Mouse (Mus musculus): Measurements from ENCODE around the gene Pusl1.

Pusl1 gene

DNA sequence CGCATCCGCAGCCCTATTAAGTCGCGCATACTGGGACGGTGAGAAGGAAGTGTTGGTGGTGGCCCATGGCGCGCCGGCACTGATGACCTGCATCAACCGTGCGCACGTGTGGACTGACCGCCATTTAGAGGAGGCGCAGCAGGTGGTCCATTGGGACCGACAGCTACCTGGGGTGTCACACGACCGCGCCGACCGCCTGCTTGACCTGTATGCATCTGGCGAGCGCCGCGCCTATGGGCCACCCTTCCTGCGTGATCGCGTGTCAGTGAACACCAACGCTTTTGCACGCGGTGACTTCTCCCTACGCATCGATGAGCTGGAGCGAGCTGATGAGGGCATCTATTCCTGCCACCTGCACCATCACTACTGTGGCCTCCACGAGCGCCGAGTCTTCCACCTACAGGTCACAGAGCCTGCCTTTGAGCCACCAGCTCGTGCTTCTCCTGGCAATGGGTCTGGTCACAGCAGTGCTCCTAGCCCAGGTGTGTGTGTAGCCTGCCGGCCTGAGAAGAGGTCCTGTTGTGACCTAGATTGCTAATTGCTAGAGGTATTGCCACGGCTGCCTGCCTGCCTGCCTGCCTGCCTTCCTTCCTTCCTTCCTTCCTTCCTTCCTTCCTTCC is 49.8 kb downstream of the Pusl1 start:
- DNase-seq (ENCODE audit: low spot score), result no peak

DNA sequence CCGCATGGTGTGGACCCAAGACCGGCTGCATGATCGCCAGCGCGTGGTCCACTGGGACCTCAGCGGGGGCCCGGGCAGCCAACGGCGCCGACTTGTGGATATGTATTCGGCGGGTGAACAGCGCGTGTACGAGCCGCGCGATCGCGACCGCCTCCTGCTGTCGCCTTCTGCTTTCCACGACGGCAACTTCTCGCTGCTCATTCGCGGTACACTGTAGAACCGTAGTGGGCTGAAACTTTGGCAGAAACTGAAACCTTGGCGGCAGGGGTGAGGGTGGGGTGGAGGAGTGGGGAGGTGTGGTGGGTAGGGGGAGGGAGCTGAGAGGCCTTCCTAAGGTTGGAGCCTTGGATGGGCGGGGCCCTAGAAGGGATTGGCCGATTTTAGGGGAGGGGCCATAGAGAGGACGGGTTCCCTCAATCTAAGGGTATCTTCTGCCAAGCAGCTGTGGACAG is 50.6 kb downstream of the Pusl1 start:
- DNase-seq (ENCODE audit: low spot score), result no peak

DNA sequence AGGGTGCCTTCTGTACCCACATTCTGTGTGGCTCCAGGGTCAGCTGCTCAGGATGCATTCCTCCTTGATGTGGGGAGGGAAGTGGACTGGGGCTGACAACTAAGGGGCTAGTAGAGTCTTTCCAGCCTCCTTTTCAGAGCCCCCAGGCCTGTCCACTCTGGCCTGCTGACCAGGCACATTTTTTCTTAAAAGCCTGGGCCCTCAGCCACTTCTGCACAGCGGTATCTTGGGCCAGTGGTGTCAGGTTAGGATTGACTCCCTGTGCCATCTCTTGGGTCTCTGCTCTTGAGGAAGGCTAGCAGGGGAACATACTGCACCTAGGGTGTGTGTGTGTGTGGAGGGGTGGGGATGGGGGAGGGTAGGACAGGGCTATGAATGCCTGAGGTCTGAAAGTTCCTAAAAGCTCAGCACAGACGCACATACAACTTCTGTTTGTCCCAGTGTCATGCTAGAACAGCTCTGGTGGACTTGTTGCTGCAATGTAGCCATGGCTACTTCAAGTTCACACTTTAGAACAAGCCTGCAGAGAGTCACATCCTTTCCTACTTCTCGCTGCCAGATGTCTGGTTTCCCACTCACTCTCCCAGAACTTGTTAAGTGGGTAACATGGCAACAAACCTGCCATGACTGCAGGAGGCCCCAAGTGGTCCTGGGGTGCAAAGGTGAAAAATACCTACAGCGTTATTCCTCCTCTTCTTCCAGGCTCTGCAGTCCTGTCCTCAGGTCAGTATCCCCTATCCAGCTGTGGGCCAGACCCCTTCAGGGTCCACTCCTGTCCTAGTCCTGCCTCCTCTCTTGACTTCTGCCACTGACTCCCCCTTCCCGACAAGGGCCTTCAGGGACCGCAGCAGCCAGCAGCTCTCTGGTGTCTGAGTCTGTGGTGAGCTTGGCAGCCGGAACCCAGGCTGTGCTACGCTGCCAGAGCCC is 51.2 kb downstream of the Pusl1 start:
- DNase-seq (ENCODE audit: low spot score), result no peak

DNA sequence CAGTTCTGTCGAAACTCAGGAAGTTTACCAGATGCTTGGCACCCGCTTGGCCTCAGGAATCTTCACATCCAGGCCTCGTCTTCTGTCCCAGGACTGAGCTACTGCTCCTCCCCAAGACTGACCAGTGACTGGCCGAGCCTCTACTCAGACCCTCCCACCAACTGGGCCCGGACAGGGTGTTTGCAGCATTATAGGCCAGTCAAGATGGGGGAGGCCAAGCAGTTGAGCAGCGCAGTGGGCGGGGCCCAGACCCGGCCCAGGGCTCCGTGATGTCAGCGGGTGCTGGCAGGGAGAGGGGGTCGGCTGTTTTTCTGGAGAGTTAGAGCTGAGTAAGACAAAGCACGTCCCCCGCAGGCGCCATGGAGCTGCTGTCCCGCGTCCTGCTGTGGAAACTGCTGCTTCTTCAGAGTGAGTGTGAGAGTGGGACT is 52.1 kb downstream of the Pusl1 start, which contains the start of gene Mxra8:
TSS of gene Mxra8 (plus strand) at position 198 of the 428 bp plus-strand sequence.
- no peak for DNase-seq (ENCODE audit: low spot score)

DNA sequence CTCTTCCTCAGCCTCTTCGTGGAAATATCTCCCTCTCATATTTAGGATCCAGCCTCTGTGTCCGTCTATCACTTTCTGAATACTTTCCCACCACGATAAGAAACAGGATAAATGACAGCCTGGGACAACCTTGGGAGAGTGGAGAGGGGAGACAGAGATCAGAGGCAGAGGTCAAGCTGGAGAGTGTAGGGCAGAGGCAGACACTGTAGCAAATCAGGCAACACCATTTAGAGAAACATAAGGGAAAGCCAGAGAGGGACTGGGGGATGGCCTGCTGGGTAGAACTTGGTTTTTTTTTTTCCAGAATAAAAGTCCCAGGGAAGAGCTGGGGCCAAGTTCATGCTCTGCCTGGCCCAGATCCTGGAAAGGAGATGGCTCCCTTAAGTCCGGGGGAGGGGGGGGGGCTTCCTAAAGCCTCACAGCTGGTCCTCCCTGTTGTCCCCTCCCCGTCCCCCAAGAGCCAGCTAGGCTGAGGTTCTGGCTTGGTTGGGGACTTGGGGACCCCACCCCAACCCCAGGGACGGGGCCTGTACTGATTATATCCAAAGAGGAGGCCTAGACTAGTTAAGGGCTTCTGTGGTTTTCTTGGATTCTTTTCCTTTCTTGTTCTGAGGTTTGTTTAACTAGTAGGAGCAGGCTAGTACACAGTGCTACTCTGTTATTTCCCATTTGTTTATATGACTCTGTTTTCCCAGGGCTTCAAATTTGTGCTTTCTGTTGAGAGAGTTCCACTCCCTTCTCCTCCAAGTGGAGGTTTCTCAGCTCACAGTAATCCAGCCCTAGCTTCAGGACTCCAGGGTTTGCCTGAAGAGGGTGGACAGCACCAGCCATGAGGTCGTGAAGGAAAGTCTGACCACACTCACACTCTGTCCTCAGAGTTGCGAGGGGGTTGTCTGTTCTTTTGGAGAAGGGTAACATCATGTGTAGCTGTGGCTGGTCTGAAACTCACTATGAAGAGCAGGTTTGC is 53.1 kb downstream of the Pusl1 start:
- no peak for DNase-seq (ENCODE audit: low spot score)

Measured in layer of hippocampus, adult 9-10 months (tissue).